Mouse (Mus musculus) liver, embryonic 16.5 days (tissue): ENCODE results near the gene Fbl. TPM values are rescaled to one million over a fixed set of nuclear protein-coding genes. Genes with fewer than 3 reads are reported as not detected.

Experiments used
- ATAC-seq: fragments of 200-750 bp; cut with Nextera tagmentation; 2 replicates; pipeline ENCODE4 v1.8.0; 2017; ENCODE audit warnings: low read depth, mild to moderate bottlenecking, moderate number of reproducible peaks, moderate library complexity
- H3K27ac ChIP-seq: fragments of 300-500 bp; sonication (generic); 2 replicates; pipeline ENCODE4 v1.5.1; 2014; ENCODE audit warnings: mild to moderate bottlenecking, low read length
- H3K27me3 ChIP-seq: fragments of 300-500 bp; sonication (generic); 2 replicates; pipeline ENCODE4 v1.6.1; 2014; ENCODE audit warnings: low read depth, low read length, mixed read lengths; ENCODE audit not compliant: control insufficient read depth, insufficient read depth
- H3K36me3 ChIP-seq: fragments of 300-500 bp; sonication (generic); 2 replicates; pipeline ENCODE4 v1.6.1; 2014; ENCODE audit warnings: mild to moderate bottlenecking; ENCODE audit not compliant: control insufficient read depth, insufficient read depth
- H3K4me1 ChIP-seq: fragments of 300-500 bp; sonication (generic); 2 replicates; pipeline ENCODE4 v1.6.1; 2014; ENCODE audit warnings: low read depth, low read length, mixed read lengths; ENCODE audit not compliant: control insufficient read depth
- H3K4me2 ChIP-seq: fragments of 300-500 bp; sonication (generic); 2 replicates; pipeline ENCODE4 v1.6.1; 2014; ENCODE audit warnings: low read depth, low read length, mixed read lengths
- H3K4me3 ChIP-seq: fragments of 300-500 bp; sonication (generic); 2 replicates; pipeline ENCODE4 v1.5.1; 2014; ENCODE audit warnings: low read depth, mild to moderate bottlenecking, low read length
- H3K9ac ChIP-seq: fragments of 300-500 bp; sonication (generic); 2 replicates; pipeline ENCODE4 v1.6.1; 2014; ENCODE audit warnings: low read depth, low read length
- H3K9me3 ChIP-seq: fragments of 300-500 bp; sonication (generic); replicated peaks from 2 replicates; pipeline ENCODE4 v1.6.1; 2016; ENCODE audit warnings: low read length; ENCODE audit not compliant: control insufficient read depth
- WGBS: fragments of 180-500 bp; shearing (Covaris S2); extraction: QIAGEN DNeasy Blood & Tissue Kit; methylation state at CpG from one replicate; pipeline ENCODE4 v1.1.7; 2014; ENCODE audit not compliant: insufficient replicate concordance; 5-methylcytosine and 5-hydroxymethylcytosine counted together
- polyA plus RNA-seq: library from polyadenylated mRNA; unstranded; fragments of >200 nt; fragmentation: Nextera tagmentation; extraction: Ambion mirVana; gene quantifications from 2 replicates; pipeline ENCODE4 v1.2.1, GENCODE M21; 2015

The Fbl gene
- polyA plus RNA-seq, 1 experiment from 2014 or later: 39.7 TPM

DNA sequence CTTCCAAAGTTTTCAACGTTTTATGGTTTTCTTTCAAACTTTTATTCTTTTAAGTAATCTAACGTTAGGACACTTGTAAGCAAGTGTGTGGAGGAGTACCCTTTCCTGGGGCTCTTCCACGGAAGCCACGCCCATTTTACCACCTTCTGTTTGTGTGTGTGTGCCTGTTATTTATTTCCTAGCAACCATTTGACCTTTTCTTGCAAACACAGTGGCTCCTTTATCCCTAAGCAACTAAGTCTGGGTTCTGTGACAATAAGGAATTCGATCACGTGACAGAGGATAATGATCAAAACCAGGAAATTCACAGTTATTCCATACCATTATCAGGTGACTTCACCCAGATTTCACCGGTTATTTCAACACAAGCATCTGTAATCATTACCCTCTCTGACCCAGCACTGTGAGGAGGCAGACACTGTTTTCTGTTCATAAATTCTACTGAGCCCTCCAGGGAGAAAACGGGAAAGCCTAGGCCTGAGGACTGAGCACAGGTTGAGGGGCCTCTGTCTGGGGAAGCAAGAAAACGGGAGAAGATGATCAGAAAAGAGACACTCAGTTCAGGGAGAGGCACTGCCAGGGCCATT, 8.3 kb upstream of the Fbl start:
- Histone ChIP-seq H3K9ac (no peak overlapping the region), H3K27ac (no peak overlapping the region), H3K27me3 (no peaks in the 10 kb centered on the region), H3K4me2 (no peak overlapping the region), H3K4me1 (no peaks in the 10 kb centered on the region), H3K9me3 (peaks cover 4% of the 10 kb centered on the region), H3K36me3 (no peaks in the 10 kb centered on the region), H3K4me3 (no peak overlapping the region)
- WGBS: 46% methylated on average over 9 of the region's 9 CpGs
- no peak for ATAC-seq

DNA sequence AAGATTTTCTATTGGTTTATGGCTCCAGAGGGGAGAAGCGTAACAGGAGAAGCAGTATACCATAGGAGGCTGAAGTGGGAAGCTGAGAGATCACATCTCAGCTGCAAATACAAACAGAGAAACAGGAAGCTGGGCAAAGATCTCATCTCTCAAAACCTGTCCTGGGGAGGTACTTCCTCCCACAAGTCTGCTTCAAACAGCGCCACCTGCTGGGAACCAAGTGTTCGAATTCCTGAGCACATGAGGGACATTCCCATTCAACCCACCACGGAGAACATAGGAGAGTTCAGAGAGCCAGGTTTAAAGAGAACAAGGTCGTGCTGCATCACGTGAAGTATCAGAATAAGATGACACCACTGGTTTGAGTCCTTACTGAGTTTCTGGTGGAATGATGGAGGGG, 4.1 kb upstream of the Fbl start:
- no peak overlapping the region for H3K9ac ChIP-seq
- peaks cover 10% of the 10 kb centered on the region for H3K4me1 ChIP-seq
- no peaks in the 10 kb centered on the region for H3K27me3 ChIP-seq
- no peak overlapping the region for H3K27ac ChIP-seq
- WGBS: 70% methylated on average over 6 of the region's 6 CpGs
- ATAC-seq: no peak
- no peak overlapping the region for H3K4me3 ChIP-seq
- H3K9me3 ChIP-seq: peaks cover 4% of the 10 kb centered on the region
- no peak overlapping the region for H3K4me2 ChIP-seq
- no peaks in the 10 kb centered on the region for H3K36me3 ChIP-seq

DNA sequence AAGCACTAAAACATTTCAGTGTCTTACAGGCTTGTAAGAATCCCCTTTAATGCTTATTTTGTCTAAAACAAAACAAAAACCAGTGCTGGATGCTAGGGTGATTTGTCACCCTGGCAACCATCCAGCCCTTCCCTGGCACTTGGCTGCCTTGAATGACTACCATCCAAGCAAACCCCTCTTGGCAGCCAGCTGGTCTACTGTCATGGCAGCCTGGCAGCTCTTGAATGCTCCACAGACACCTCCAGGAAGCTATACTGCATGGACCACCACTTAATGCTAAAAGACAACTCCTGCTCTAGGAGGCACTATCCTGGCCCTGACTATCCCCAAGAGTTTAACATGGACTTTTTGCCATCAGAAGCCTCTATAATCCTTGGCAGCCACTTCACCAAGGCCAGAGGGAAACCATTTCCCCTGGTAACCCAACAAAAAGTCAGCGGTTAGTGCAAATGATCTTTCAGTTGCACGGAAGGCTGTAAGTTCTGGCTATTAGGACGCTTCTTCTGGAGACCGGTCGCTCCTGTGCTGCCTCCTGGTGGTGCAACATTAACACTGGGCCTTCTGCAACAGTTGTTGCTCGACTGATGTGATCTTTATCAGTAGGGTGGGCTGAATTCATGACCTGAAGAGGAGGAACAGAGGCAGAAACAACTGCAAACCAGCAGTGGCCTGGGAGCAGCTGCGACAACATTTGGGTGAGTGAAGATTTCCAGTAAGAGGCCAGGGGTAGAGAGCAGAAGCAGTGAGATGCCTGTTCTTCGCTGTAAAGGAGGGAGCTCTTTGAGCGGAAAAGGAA, 992 bp upstream of the Fbl start:
- H3K9ac ChIP-seq: peak overlapping the region; percentile 79
- H3K27ac ChIP-seq: peak overlapping the region; percentile 90
- WGBS: 5% methylated on average over 9 of the region's 9 CpGs
- H3K9me3 ChIP-seq: peaks cover 4% of the 10 kb centered on the region
- peak overlapping the region; percentile 99 for H3K4me2 ChIP-seq
- no peaks in the 10 kb centered on the region for H3K36me3 ChIP-seq
- H3K4me1 ChIP-seq: peaks cover 32% of the 10 kb centered on the region
- peak overlapping the region; percentile 82 for H3K4me3 ChIP-seq
- peak; percentile 50 for ATAC-seq
- H3K27me3 ChIP-seq: no peaks in the 10 kb centered on the region

DNA sequence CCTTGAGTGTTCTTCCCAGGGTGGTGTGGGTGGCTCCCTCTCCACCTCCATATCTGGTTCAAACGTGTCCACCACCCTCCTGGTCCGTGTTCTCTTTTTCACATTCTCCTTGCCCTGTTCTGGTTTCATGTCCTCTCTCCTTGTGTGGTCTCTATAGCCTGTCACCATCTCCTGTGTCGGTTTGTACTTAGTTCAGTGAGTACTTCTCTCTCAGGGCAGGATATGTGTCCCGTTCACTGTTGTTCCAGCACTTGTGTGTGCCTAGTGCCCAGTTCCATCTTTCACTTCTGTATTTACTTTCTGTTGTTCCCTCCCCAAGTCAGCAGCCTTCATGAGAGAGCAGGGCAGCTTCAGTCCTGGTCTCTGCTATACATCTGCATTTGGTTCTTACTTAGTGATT, 5.8 kb downstream of the Fbl start:
- WGBS: 77% methylated on average over 4 of the region's 4 CpGs
- Histone ChIP-seq H3K4me2 (no peak overlapping the region), H3K27me3 (no peaks in the 10 kb centered on the region), H3K9me3 (no peaks in the 10 kb centered on the region), H3K36me3 (peaks cover 15% of the 10 kb centered on the region), H3K9ac (no peak overlapping the region), H3K27ac (no peak overlapping the region), H3K4me3 (no peak overlapping the region), H3K4me1 (peaks cover 26% of the 10 kb centered on the region)
- ATAC-seq: no peak

DNA sequence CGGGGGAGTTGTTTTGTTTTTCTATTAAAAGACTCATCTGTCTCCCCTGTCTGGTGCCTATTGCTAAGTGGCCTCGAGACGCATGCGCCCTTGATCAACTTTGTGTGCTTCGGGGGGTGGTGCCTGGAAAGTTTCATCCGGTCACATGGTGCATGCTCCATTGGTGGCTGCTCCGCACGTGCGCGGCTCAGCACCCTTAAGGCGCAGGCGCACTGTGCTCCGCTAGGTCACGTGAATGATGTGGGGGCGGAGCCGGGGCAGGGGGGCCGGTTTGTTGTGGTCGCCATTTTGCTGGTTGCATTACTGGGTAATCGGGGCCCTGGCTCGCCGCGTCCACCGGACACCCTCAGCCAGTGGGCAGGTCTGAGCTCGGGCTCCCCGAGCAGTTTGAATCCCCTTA, 9.7 kb downstream of the Fbl start, which contains the start of gene Dyrk1b:
Gene Dyrk1b (plus strand): TSS at position 242 of the 400 bp plus-strand sequence.
- WGBS: under 1% methylated on average over 25 of the region's 25 CpGs
- peak within 1 kb of the TSS; percentile 83 for H3K27ac ChIP-seq
- no peaks in the 10 kb centered on the region for H3K27me3 ChIP-seq
- H3K9ac ChIP-seq: peak within 1 kb of the TSS; percentile 83
- peak; percentile 77 for ATAC-seq
- no peaks in the 10 kb centered on the region for H3K9me3 ChIP-seq
- H3K4me2 ChIP-seq: peak within 1 kb of the TSS; percentile 99
- H3K36me3 ChIP-seq: peaks cover 35% of the 10 kb centered on the region
- peaks cover 15% of the 10 kb centered on the region for H3K4me1 ChIP-seq
- peak within 1 kb of the TSS; percentile 95 for H3K4me3 ChIP-seq

DNA sequence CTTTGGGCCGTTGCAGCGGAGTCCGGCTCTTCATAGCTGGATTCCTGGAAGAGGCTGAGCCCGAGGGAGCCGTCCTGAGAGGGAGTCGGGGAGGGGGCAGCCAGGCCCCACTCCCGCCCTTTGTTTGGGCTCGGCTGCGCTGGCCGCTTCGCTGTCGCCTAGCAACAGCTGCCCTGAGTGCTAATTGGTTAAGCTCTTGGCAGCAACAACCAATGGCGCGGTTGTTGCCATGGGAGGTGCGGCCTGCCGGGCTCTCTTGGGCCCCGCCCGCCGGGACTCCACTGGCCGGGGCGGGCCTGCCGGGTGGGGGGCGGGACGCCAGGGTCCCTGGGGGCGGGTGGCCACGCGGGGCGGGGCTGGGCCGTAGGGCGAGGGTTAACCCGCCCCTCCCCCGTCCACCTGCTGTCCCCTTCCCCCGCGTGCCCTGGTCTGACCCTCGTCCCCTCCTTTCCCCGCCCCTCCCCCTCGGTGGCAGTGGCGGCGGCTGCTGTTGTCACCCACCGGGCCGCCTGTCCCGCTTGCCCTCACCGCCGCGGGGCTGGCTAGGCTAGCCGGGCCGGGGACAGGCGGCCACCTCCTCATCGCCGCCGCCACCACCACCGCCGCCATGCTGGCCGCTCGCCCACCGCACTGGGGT, 10.3 kb downstream of the Fbl start:
- under 1% methylated on average over 40 of the region's 56 CpGs for WGBS
- H3K9me3 ChIP-seq: no peaks in the 10 kb centered on the region
- peak overlapping the region; percentile 83 for H3K27ac ChIP-seq
- H3K4me2 ChIP-seq: peak overlapping the region; percentile 99
- peaks cover 40% of the 10 kb centered on the region for H3K36me3 ChIP-seq
- H3K27me3 ChIP-seq: no peaks in the 10 kb centered on the region
- H3K4me1 ChIP-seq: peaks cover 15% of the 10 kb centered on the region
- ATAC-seq: peak; percentile 94
- H3K9ac ChIP-seq: peak overlapping the region; percentile 83
- peak overlapping the region; percentile 95 for H3K4me3 ChIP-seq

DNA sequence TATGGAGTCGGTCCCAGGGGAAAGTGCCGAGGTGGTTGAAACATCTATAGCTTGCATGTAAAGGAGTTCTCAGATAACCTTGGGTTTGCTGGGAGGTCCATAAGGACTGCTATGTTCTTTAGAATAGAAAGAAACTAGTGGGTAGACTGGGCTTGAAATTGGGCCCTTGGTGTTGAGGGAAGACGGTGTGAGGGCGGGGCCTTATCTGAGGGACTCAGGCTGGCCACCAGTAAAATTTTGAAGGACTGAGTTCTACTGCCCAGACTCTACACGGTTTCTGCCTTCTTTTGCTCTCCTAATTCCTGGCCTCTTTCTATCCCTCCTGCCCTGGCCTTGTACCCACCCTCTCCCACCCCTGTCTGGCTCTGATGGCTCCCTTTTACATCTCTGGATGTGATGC, 11.4 kb downstream of the Fbl start:
- Histone ChIP-seq H3K27ac (peak overlapping the region; percentile 83), H3K4me1 (peaks cover 15% of the 10 kb centered on the region), H3K27me3 (no peaks in the 10 kb centered on the region), H3K9ac (peak overlapping the region; percentile 52), H3K4me3 (peak overlapping the region; percentile 95), H3K9me3 (no peaks in the 10 kb centered on the region), H3K4me2 (peak overlapping the region; percentile 99), H3K36me3 (peaks cover 46% of the 10 kb centered on the region)
- ATAC-seq: no peak
- WGBS: 56% methylated on average over 5 of the region's 5 CpGs

DNA sequence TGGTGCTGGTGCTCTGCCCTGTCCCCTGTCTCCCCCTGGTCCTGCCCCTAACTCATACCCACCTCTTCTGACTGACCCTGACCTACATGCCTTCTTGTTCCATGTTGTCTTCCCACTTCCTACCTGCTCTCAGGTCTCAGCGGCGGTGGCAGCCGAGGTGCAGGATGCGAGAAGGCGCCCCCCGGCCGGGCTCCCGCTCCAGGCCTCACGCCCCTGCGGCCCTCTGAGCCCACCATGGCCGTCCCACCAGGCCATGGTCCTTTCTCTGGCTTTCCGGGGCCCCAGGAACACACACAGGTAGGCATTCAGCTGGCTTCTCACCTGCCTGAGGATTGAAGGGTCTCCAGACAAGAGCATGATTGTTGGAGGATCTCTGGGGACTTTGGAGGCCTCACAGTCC, 11.9 kb downstream of the Fbl start:
- peak overlapping the region; percentile 95 for H3K4me3 ChIP-seq
- H3K9ac ChIP-seq: peak overlapping the region; percentile 52
- peak overlapping the region; percentile 55 for H3K27ac ChIP-seq
- WGBS: 92% methylated on average over 12 of the region's 12 CpGs
- peaks cover 15% of the 10 kb centered on the region for H3K4me1 ChIP-seq
- no peak for ATAC-seq
- peaks cover 46% of the 10 kb centered on the region for H3K36me3 ChIP-seq
- no peaks in the 10 kb centered on the region for H3K9me3 ChIP-seq
- no peaks in the 10 kb centered on the region for H3K27me3 ChIP-seq
- H3K4me2 ChIP-seq: peak overlapping the region; percentile 99

DNA sequence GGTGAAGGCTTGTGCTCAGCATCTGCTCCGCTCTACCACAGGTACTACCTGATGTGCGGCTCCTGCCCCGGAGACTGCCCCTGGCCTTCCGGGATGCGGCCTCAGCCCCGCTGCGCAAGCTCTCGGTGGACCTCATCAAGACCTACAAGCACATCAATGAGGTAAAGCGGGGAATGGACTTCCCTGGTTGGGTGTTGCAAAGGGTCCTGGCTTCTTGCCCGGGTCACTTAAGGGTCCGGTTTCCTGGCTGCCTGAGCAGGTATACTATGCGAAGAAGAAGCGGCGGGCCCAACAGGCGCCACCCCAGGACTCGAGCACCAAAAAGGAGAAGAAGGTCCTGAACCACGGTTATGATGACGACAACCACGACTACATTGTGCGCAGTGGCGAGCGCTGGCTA, 12.8 kb downstream of the Fbl start:
- no peak overlapping the region for H3K4me2 ChIP-seq
- no peaks in the 10 kb centered on the region for H3K9me3 ChIP-seq
- no peaks in the 10 kb centered on the region for H3K27me3 ChIP-seq
- WGBS: 88% methylated on average over 22 of the region's 22 CpGs
- H3K27ac ChIP-seq: no peak overlapping the region
- H3K9ac ChIP-seq: no peak overlapping the region
- no peak overlapping the region for H3K4me3 ChIP-seq
- peaks cover 51% of the 10 kb centered on the region for H3K36me3 ChIP-seq
- H3K4me1 ChIP-seq: peaks cover 15% of the 10 kb centered on the region
- no peak for ATAC-seq
